Mouse (Mus musculus) activated CD4-positive, CD25-positive, alpha-beta regulatory T cell, adult 4 months (primary cell): ENCODE data around the gene Olfr1012. TPM values are rescaled to one million over a fixed set of nuclear protein-coding genes. Genes with fewer than 3 reads are reported as not detected.
"Not testable (repeated sequence)": the region's sequence is repeated elsewhere in the genome, so short reads cannot be mapped to it uniquely, and the experiment has no call there.

Experiments
- ATAC-seq: one replicate; pipeline ENCODE4 v1.8.0; 2017
- polyA plus RNA-seq, 2 experiments: library from polyadenylated mRNA; unstranded; fragments of 100-300 nt; shearing (Covaris generic); gene quantifications; one replicate each; pipeline ENCODE4 v1.2.1; 2017

Gene Olfr1012
- not detected for polyA plus RNA-seq

DNA sequence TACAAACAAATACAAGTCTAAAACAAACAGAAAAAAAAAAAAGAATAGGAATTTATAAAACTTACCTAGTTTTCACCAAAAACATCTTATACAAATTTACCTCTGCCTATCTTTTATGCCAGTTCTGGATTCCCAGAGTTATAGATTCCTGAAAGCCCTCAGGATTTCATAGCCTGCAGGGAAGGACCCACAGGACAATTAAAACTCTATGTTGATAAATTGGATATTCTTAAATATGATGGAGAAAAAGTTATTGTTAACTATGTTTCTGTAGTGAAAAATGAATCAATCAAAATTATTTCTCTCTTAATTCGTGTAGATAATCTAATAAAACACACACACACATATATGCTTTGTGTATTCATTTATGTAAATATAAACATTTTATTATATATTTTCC, at the start of gene Olfr1012:
Gene Olfr1012, minus strand, starts transcription at position 101 of the 400 bp plus-strand sequence.
- ATAC-seq, result no peak

DNA sequence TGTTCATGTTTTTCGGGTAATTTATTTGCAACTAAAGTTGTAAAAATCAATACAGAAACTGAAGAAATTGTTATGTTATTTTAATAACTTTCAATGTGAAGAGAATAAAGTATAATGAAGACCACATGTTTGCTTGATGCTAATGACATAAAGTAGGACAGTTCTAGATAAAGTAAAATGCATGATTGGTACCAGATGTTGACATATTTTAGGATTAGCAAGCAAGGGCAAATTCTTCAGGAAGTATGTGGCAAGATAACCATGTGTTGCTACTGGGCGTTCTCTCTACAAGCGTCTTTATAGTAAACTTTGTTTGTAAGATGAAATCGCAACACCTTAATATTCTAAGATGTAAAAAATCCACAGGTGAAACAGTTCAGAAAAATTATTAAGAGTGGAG, 41.9 kb upstream of the Olfr1012 start:
- no peak for ATAC-seq

GRCm38 (mm10) chr2:85802444-85802843, 39.9 kb upstream of the Olfr1012 start, which contains the start of gene Olfr1016:
TSS of gene Olfr1016 (minus strand) at chr2:85802544.
- ATAC-seq, result no peak

GRCm38 (mm10) chr2:85792331-85792730, 29.8 kb upstream of the Olfr1012 start:
- ATAC-seq, result no peak

DNA sequence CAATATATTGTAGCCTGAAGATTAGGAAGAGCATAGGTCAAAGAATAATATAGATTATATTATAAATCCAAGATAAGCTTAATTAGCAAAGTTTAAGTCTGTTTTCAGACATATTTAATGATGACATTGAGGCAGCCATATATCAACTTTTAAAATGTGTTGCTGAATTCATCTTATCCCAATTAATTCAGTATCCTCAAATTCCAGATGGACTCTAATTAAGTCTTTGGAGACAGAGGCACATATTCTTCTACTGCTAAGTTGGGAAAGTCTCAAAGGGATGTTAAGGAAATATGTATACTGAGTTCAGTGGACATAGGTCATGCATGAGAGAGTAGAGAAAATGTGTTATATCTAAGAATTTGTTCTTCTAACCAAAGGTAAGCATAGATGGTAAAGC, 19.2 kb upstream of the Olfr1012 start, which contains the start of gene Olfr1015:
Gene Olfr1015, plus strand, starts transcription at position 301 of the 400 bp plus-strand sequence.
- ATAC-seq, result no peak

DNA sequence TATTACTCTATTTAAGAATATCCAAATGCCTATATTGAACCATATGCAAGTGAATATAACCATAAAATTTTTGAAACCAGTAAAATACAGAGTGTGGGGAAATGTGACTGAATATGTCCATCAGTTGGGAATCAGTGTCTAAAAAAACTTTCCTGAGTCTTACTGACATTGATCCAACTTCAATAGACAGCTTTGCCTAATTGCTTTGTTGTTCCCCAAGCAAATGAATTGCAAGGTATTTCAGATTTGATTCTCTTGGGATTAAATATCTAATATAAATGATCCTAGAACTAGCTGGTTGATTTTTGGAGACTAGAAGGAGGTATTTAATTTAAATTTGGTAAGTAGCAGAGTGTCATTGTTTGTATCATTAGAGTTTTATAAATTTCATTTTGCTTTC, 9.8 kb upstream of the Olfr1012 start, which contains the start of gene Olfr1014:
Gene Olfr1014, plus strand, starts transcription at position 301 of the 400 bp plus-strand sequence.
- no peak for ATAC-seq

- no peak for ATAC-seq
These were observed 4.2 kb upstream of the Olfr1012 start, which contains the start of gene Olfr1013 for GRCm38 (mm10) chr2:85766798-85767197. TSS of gene Olfr1013 (plus strand) at chr2:85767098.

GRCm38 (mm10) chr2:85753822-85754221, 8.7 kb downstream of the Olfr1012 start:
- ATAC-seq, result no peak

GRCm38 (mm10) chr2:85725793-85726192, 36.8 kb downstream of the Olfr1012 start:
- no peak for ATAC-seq

DNA sequence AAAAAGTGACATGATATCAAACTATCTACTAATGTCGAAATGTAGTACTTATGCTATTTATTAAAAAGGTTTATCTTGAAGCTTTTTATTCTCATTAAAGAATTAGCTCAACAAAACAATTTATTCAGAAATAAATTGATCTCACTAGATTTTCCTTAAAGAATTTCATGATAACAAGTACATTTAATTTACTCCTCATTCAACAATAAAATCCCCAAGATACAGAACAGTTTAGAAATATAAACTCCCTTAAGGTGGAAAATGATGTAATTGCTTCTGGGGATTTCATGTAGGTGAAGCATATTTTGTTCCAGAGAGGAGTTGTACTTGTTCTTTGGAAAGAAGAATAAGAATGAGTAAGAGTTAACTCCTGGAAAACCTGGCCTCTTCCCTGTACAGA, 47.4 kb downstream of the Olfr1012 start, which contains the start of gene Olfr1009:
Gene Olfr1009, plus strand, starts transcription at position 301 of the 400 bp plus-strand sequence.
- no peak for ATAC-seq

- no peak for ATAC-seq
These were observed 51.4 kb downstream of the Olfr1012 start for GRCm38 (mm10) chr2:85711159-85711558.

DNA sequence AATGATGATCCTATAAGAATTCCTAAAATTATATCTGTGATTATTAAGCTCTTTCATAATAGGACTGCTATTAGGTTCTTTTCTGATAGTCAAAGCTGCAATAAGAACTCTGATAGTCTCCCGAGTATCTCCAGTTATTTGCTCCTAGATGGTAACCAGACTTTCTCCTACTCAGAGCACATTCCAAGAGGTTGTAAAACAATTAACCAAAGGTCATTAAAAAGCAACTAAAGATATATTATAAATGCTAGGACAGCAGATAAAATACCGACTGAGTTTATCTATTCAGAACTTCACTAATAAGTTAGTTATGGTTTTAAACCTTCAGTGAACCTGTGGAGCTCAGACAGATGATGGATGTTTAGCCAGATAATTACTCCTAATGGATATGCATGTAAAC, 51.9 kb downstream of the Olfr1012 start:
- ATAC-seq, result not testable (repeated sequence)

Other genes with a start within 250 kb of the Olfr1012 start
- gene 4833423E24Rik, start 243.7 kb downstream of the Olfr1012 start, polyA plus RNA-seq, result not detected
- gene Olfr996, start 183.6 kb downstream of the Olfr1012 start, polyA plus RNA-seq, result not detected
- gene Olfr998, start 173.8 kb downstream of the Olfr1012 start, polyA plus RNA-seq, result not detected
- not detected for gene Olfr1000, start 150.9 kb downstream of the Olfr1012 start, polyA plus RNA-seq
- not detected for gene Olfr1002, start 112.1 kb downstream of the Olfr1012 start, polyA plus RNA-seq
- not detected for gene Olfr154, start 98.3 kb downstream of the Olfr1012 start, polyA plus RNA-seq
- gene Olfr1006, start 84.0 kb downstream of the Olfr1012 start, polyA plus RNA-seq, result not detected
- gene Olfr1008, start 73.3 kb downstream of the Olfr1012 start, polyA plus RNA-seq, result not detected
- not detected for gene Olfr1009, start 47.3 kb downstream of the Olfr1012 start, polyA plus RNA-seq
- gene Olfr1013, start 4.3 kb upstream of the Olfr1012 start, polyA plus RNA-seq, result not detected
- gene Olfr1014, start 9.9 kb upstream of the Olfr1012 start, polyA plus RNA-seq, result not detected
- gene Olfr1015, start 19.3 kb upstream of the Olfr1012 start, polyA plus RNA-seq, result under 1 TPM in 1 of 2 experiments, not detected in 1; 0.13 TPM
- not detected for gene Olfr1016, start 39.8 kb upstream of the Olfr1012 start, polyA plus RNA-seq
- not detected for gene Olfr1018, start 55.7 kb upstream of the Olfr1012 start, polyA plus RNA-seq
- not detected for gene Olfr1019, start 82.7 kb upstream of the Olfr1012 start, polyA plus RNA-seq
- gene Olfr1020, start 84.3 kb upstream of the Olfr1012 start, polyA plus RNA-seq, result not detected
- not detected for gene Olfr1022, start 105.8 kb upstream of the Olfr1012 start, polyA plus RNA-seq
- gene Olfr1023, start 122.9 kb upstream of the Olfr1012 start, polyA plus RNA-seq, result not detected
- not detected for gene Olfr1024, start 142.3 kb upstream of the Olfr1012 start, polyA plus RNA-seq
- gene Olfr1025-ps1, start 152.4 kb upstream of the Olfr1012 start, polyA plus RNA-seq, result not detected
- not detected for gene Olfr1026, start 158.8 kb upstream of the Olfr1012 start, polyA plus RNA-seq
- gene Olfr1028, start 187.7 kb upstream of the Olfr1012 start, polyA plus RNA-seq, result not detected
- not detected for gene Olfr1029, start 211.1 kb upstream of the Olfr1012 start, polyA plus RNA-seq
- gene Olfr1030, start 216.5 kb upstream of the Olfr1012 start, polyA plus RNA-seq, result not detected
- not detected for gene Olfr1031, start 227.5 kb upstream of the Olfr1012 start, polyA plus RNA-seq
- not detected for gene Olfr1032, start 242.8 kb upstream of the Olfr1012 start, polyA plus RNA-seq